Mouse (Mus musculus) layer of hippocampus, adult 6 months (tissue): ENCODE results near the gene Fnbp1l. TPM values are rescaled to one million over a fixed set of nuclear protein-coding genes. Genes with fewer than 3 reads are reported as not detected.

Source experiments
- long read RNA-seq, 2 experiments: library from polyadenylated mRNA; unstranded; transcript quantifications; one replicate each; pipeline ENCODE4 v2.0.0; 2019 to 2020
- microRNA-seq: library from miRNA; unstranded; fragments of <30 nt; microRNA quantifications from one replicate; pipeline ENCODE4 v1.2.0, GENCODE M21; 2020
- polyA plus RNA-seq: library from polyadenylated mRNA; unstranded; fragments of <200 nt; fragmentation: Nextera tagmentation; gene quantifications from 2 replicates; pipeline ENCODE4 v1.2.3, GENCODE M21; 2021

Gene Fnbp1l
- 4.3 and 4.8 TPM in 2 replicates for polyA plus RNA-seq
- long read RNA-seq, experiment 1, full-length matches to known transcripts: 2 of 14 reads
- long read RNA-seq, experiment 1, partial matches to known transcripts: 8 of 14 reads
- long read RNA-seq, experiment 1, other reads (novel, unspliced or antisense): 4 of 14 reads
- long read RNA-seq, experiment 2, full-length matches to known transcripts: 2 of 13 reads
- long read RNA-seq, experiment 2, partial matches to known transcripts: 6 of 13 reads
- long read RNA-seq, experiment 2, other reads (novel, unspliced or antisense): 5 of 13 reads

DNA sequence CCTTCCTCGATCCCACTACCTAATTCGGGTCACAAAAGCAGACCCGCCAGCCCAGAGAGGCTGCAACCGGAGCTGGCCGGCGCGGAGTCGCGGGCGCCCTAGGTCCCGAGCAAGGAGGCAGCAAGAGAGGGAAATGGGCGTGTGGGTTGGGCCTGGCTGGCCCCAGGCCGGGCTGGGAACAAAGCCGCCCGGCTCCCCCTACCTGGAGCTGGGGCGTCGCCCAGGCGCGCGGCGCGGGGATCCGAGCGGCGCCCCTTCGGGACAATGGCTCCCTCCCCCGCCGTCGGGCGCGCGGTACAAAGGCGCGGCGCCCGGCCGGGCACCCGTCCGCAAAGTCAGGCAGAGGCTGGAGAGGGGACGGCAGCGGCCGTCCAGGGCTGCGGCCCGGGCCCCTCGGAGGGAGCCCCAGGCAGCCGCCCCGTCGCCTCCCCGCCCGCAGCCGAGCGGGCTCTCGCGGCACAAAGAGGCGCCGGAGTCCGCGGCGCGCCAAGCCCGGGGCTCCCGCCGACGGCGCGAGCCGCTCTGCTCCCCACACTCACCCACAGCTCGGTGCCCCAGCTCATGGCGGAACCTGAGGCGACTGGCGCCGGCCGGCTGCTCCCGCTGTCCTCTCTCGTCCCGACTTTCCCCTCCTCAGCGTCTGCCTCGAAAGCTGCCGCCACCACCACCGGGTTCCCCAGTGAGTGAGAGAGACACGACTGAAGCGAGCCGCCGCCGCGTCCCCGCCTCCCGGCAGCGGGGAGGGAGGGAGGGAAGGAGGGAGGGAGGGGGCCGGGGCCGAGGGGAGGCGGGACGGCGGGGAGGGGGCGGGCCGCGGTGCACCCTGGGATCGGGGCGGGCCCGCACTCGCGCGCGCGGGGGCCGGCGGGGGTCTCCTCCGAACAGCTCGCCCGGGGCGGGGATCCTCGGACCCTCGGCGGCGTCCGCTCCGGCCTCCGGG lies at the start of gene Fnbp1l:
Gene Fnbp1l (minus strand): TSS at position 725 of the 940 bp plus-strand sequence.

Small RNAs within 50 kb of the gene (microRNA-seq; reads per million reads assigned to microRNA genes)
- not detected for gene Mir7657

Other genes starting within 250 kb of the Fnbp1l start
- 0.33 and 0.38 TPM in 2 replicates for gene Pde5a, start 109.2 kb upstream of the Fnbp1l start, polyA plus RNA-seq